Mouse (Mus musculus): ENCODE measurements around the gene Tnfrsf14.

The Tnfrsf14 gene

DNA sequence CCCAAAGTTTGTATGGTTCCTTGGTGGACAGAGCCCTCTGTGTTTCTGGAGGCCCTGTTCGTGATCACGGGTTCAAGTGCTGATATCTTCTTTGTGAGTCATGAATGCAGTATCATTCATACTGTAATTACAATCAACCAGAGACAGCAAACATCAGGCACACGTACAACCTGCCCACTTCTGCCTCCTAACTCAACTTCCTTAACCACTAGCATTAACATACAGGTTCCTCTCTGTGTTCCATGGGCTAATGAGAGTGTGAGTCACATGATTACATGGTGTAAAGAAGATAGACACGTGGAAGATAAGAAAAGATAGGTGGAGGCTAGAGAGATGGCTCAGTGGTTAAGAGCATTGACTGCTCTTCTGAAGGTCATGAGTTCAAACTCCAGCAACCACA is 11.7 kb downstream of the Tnfrsf14 start:
- DNase-seq (ENCODE audit: low read depth, low spot score): no peak

DNA sequence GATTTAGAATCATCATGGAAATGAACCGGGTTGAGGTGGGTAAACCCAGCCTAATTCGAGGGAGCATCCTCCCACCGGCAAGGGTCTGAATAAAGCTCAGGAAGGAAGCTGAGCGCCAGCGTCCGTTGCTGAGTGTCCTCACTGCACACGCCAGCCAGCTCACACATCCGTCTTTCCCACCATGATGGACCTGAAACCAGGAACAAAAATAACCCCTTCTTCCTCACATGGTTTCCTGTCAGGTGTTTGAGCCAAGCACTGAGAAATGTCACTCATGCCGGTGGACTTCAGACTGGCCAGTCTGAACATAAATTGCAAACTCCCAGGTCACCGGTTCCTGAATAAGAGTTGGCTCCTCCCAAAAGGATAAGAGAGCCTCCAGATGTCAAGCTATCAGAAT is 13.1 kb downstream of the Tnfrsf14 start:
- DNase-seq (ENCODE audit: low read depth, low spot score): no peak

DNA sequence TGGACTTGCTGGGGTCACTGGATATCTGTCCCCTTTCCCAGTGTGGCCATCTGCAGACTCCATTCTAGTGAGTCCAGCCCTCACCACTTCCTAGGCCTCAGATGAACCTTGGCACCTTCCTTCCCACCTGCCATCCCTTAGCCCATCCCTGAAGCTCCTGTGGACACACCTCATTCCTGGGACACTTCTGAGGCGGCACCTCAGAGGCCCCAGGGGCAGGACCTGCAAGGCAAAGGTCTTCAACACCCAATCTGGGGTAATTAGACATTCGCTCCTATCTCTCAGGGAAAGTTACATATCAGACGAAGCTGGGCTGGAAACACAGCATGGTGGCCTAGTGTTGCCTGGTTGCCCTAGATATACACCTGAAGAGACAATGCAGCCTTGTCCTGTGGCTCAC is 13.7 kb downstream of the Tnfrsf14 start:
- no peak for DNase-seq (ENCODE audit: low read depth, low spot score)

DNA sequence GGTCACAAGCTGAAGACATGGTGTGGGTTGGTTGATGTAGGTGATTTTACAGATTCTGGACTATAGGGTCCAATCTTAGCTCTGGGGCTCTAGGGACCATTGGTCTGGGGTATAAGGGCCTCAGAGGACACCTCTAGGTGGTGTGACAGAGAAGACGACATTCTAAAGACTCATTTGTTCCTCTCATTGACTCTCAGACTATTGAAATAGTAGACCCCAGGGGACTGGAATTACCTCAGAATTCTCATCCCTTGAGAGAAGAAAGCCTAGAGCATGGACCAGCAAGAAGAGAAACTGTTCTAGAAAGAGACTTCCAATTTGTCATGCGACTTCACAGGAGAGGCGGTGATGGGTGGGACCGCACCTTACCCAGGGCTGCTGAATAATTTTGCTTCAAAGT is 14.1 kb downstream of the Tnfrsf14 start:
- no peak for DNase-seq (ENCODE audit: low read depth, low spot score)

DNA sequence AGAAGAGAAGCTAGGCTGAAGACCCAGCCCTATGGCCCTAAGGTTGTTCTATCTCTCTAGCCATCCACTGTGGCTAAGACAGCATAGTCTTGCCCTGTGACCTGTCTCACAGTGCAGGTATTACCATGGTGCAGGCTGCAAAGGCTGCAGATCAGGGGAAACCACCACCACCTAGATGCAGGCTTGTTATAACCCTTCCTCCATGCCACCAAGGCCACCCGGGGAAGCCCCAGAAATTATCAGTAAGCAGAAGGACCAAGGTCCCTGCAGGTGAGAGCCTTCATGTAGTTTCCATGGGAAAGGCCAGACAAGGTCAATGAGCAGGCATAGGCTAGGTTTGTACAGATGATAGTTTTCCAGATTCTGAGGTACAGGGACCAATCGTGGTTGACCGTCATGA is 14.5 kb downstream of the Tnfrsf14 start:
- no peak for DNase-seq (ENCODE audit: low read depth, low spot score)

DNA sequence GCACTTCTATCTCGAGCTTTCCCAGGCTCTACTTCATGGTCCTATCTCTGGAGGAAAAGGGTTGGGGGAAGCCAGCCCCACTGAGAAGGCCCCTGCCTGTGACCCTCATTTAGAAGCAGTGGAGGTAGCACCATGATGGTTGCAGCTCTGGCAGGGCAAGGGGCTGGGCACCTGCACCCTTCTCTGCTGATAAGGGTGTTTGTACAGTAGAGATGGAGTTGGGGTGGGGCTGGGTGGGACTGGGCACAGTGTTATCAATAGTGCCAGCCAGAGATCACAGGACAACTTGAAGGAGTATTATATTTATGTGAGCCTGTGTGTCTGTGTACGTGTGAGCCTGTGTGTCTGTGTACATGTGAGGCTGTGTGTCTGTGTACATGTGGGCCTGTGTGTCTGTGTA is 16.7 kb downstream of the Tnfrsf14 start:
- DNase-seq (ENCODE audit: low read depth, low spot score): no peak

DNA sequence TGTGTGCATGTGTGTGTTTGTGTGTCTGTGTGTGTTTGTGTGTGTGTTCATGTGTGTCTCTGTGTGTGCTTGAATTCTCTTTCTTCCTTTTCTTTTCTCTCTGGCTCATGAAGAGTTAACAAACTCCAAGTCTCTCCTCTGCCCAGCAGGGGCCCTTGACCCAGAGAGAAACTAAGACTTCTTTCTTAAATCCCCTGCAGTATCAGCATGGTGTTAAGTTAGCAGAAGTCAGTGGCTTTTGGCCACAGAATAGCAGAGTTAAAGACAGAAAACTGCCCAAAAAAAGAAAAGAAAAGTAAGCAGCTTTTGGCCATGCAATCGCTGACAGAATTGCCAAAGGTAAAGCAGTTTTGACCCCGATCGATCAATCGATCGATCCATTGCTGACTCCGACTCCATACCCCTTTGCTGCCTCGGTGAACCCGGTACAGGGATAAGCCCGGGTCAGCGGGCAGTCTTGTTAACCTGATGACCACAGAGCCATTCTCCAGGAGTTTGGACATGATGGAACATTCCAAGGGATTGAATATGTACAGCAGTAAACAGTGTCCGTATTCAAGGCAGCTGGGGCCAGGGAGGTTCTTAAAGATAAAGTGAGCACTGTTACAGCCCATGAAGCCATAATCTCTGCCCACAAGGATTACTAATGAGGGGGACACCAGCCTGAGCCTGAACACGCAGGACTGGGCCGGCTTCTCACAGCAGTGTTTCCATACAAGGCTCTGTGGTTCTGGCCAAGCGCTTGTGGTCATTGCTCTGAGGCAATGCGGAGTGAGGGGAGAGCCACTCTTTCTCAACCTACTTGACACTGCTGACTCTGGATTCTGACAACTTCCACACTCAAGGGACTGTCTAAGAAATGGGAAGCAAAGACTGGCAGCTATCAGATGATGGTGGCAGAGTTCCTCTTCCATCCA is 17.5 kb downstream of the Tnfrsf14 start:
- DNase-seq (ENCODE audit: low read depth, low spot score): no peak

DNA sequence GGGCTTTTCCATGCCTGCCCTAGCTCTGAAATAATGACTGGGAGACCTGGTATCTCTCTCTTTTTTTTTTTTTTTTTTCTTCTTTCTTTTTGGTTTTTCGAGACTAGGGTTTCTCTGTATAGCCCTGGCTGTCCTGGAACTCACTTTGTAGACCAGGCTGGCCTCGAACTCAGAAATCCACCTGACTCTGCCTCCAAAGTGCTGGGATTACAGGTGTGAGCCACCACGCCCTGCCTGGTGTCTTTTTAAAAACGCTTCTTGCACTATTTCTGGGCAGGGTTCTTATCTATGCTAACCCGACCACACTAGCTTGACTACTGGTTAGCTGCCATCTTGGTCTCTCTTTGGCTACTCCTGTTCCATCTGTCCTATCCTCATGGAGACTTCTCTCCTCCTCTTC is 19.9 kb downstream of the Tnfrsf14 start:
- DNase-seq (ENCODE audit: low read depth, low spot score): no peak

DNA sequence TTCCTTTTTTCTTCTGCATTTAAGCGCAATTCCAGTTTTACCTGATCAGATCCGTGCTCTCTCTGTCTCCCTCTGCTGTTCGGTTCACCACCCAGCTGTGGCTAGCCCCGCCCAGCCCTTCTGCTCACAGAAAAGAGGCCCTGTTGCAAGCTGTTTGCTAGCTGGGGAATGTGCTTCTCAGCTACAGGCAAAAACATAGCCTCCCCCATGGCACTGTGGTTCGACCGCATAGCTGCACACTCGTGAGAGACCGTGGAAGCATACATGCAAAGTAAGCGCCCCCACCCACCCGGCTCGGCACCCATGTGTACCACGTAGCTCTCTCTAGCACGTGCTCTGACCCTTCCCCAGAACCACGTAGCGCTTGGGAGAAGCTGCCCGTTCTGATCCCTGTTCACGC is 20.5 kb downstream of the Tnfrsf14 start:
- DNase-seq (ENCODE audit: low read depth, low spot score): peak; percentile 64

DNA sequence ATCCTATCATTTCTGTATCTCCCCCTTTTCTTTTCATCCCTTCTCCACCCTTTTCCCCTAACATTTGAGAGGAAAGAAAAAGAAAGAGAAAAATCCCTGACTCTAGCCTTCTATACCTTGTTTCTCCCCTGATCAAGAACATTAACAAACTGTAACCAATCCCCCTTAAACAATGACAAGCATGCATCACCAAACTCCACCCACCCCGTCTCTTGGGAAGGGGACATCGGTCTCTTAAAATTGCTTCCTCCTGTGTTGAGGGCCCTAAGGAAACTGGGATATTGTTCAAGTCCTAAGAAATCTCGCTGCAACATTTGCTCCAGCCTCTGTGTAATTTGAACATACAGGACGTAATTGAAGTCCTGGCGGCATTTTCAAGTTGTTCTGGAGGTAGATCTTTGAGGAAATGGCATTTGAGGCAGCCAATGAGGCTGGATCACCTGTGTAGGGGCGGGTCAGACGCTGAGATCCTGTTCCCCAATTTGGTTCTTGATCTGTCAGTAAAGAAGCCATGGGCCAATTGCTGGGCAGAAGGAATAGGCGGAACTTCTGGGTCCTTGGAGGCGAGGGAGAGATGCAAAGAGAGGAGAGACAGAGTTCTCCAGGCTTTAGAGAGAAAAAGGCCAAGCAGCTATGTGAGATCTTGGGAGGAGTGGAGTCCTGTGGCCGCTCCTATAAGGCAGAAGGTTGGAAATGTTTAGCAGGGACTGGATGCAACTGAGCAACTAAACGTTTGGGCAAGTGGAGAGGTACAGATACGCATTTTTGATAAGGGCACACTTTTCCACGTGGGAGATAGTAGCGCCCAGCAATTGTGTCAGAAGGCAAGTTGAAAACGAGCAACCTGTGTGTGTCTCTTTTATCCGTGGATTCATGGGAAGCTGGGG is 23.9 kb downstream of the Tnfrsf14 start:
- DNase-seq (ENCODE audit: low read depth, low spot score): peak; percentile 86

DNA sequence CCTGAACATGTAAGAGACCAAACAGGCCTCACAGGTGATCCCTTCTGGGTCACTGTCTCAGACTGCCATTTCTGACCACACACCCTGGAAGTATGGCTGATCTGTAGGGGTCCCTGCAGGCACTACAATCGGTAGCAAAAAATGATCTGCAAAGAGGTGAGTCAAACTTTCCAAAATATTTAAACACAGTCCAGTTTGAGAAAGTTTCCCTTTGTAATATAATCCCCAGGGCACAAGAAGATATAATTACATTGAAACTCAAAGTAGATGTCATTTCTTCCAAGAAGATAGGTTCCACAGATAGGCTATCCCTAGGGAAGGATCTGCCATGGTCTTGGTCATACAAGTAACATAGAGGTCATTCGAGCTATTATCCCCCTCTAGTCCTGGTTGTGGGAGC is 26.0 kb downstream of the Tnfrsf14 start:
- no peak for DNase-seq (ENCODE audit: low read depth, low spot score)

DNA sequence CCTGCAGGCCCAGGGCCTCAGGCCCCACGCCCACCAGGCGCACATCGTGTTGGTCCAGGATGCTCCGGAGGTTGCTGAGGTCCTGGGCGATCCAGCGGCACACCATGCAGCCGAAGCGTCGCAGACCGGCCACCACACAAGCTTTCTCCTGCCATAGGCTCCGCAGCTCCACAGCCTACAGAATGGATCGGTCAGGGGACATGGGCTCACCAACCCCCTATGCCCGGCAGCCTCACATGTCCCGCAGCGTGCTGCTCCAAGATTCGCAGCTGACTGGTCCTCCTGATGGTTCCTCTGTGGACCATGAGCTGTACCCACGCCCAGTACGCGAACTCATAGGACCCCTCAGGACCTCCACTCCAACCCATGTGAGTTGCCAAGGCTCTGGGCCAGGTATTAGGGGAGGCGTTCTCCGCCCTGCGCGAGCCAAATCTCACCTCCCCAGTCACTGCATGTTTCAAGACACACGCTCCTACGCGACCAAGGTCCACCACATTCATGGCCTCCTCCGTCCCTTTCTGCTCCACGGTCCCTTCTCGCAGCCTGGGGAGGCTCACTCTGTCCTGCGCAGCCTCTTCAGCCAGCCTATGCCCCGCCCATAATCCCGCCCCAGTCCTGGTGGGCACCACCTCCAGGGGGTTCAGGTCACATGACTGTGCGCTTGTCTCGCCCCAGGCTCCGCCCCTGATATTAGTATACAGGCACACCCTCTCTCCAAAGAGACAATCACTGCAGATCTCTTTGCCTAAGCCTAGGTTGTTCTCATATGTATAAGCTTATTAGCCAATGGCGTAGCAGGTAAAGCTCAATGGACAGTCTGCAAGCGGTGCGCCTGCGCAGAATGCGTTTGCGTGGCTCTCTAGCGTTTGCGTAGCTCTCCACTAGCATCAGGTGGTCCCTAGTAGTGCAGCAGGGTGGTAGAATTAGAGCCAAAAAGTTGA is 29.6 kb downstream of the Tnfrsf14 start, which contains the start of gene Fam213b:
TSS of gene Fam213b (minus strand) at position 630 of the 941 bp plus-strand sequence.
- peak; percentile 95 for DNase-seq (ENCODE audit: low read depth, low spot score)

DNA sequence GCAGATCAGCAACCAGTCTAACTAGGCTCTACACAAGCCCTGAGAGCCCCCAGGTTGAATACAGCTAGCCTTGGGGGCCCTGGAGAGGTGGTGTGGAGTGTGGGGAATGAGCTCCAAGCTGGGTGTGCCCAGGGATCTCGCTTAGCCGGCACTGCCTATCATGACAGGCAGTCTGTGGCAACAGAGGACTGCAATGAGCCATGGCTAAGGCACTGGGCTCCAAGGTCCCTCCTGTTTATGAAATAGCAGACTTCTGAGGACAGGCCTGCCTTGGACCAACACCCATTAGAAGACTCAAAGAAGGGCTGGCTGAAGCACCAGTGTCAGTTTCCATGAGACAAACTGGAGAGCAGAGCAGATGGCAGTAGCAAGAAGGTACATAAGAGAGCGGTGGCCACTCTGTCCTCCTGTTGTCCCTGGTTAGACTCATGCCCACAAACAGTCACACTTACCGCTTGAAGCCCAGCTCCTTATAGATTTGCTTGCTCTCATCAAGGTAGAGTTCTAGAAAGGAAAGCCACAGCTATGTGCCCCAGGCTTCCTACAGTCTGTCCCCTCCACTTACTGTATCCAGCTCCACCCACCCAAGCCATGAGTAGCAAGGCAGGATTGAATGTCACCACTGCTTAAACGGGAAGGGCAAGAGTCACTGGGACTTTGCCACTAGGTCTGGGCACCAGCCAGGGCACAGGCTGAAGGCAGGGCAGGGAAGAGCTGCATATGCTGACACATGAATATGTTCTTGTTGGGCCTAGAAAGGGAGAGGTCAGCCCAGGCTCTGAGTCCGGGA is 30.5 kb downstream of the Tnfrsf14 start:
- DNase-seq (ENCODE audit: low read depth, low spot score): no peak

DNA sequence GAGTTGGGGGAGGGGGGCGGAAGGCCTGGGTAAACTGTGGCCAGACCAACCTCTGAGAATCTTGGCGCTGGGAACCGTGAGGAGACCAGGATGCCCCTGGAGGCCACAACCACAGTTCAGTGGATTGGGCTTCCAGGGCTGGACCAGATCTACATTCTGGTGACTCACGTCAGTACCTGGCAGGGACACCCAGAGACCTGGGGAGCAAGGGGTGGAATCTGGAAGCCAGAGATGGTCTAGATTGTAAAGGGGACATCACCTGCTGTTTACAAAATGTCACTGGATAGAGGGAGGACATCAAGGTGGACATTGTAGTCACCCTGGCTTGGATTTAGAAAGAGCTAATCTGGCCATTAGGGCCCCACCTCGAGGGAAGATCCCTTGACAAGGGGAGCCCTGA is 32.8 kb downstream of the Tnfrsf14 start:
- DNase-seq (ENCODE audit: low read depth, low spot score): no peak

DNA sequence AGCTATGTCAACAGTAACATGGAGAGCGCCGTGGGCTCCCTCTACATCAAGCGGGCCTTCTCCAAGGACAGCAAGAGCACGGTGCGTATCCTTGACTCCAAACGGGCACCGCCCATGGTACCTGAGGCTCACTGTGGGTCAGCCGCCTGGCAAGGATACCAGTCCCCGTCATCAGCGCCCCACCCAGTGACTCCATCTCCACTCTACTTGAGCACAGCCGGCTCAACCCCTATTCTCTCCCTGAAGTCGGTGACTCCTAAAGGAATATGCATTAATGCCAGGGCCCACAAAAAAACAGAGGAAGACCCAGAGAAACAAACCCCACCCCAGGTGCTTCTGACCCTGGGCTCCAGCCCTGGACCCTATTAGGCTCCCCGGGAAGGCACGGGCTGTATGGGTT is 37.5 kb downstream of the Tnfrsf14 start:
- DNase-seq (ENCODE audit: low read depth, low spot score): no peak

DNA sequence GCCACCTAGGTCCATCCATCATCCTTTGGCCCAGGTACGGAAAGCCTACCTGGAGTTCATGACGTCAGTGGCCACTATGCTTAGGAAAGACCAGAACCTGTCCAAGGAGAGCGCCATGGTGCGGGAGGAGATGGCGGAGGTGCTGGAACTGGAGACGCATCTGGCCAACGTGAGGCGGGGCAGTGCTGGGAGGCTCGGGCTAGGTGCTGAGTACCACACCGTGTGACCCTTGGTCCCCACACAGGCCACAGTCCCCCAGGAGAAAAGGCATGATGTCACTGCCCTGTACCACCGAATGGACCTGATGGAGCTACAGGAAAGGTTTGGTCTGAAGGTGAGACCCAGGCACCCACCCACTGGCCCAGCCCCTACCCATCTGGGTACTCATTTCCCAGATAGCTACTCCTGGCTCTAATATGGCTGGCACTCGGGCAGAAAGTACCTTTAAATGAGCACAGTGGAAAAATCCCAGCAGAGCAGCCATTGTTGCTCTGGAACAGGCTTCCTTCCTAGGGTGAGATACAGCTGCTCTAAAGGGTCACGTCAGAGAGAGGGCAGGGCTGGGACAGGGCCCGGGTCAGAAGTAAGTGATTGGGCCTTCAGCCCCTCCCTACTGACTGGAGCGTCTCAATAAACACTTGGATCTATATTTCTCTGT is 40.6 kb downstream of the Tnfrsf14 start:
- DNase-seq (ENCODE audit: low read depth, low spot score): no peak

DNA sequence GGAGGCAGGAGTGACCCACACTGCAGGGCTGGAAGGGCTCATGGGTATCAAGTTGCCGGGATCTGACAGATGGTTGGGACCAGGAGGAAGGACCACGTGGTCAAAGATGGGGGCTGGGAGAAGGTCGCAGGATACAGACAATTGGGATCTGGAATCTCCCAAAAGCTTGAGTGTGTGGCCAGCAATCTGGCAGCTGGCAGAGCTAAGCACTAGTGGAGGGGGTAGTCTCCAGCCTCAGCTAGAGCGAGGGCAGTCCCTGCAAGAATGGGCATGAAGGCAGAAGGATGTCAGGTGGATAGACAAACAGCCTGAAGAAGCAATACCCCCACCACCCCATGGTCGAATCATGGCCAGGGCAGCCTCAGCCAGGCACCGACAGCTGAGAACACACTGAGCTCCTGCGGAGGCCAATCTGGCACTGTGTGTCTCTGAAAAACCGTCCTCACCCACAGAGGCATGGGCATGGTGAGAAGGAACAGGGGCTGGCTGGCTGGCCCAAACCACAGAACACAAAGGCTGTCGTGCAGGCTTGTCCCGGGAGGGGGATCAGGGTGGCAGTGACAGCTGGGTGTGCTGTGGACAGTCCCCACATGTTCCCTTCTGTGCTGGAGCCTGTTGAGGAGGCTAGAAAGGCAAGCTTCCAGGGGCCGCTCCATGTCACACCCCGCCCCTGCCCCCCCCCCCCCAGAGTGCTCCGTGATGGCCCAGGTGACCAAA is 41.3 kb downstream of the Tnfrsf14 start:
- DNase-seq (ENCODE audit: low read depth, low spot score): no peak

DNA sequence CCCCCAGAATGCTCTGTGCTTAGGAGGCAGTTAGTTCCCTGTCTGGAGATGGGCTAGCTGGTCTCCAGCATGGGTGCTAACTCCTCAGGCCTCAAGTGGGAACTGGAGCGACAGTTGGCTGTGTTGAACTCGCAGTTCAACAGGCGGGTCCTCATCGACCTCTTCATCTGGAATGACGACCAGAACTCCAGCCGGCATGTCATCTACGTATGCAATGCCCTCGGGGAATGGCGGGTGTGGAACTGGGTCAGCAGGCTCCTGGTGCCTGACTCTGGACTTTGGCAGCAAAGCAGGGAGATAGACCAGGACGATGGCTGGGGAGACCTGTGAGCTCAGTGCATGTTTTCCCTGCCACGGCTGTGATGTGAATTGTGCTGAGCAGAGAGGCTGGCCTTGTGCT is 42.9 kb downstream of the Tnfrsf14 start:
- DNase-seq (ENCODE audit: low read depth, low spot score): no peak

DNA sequence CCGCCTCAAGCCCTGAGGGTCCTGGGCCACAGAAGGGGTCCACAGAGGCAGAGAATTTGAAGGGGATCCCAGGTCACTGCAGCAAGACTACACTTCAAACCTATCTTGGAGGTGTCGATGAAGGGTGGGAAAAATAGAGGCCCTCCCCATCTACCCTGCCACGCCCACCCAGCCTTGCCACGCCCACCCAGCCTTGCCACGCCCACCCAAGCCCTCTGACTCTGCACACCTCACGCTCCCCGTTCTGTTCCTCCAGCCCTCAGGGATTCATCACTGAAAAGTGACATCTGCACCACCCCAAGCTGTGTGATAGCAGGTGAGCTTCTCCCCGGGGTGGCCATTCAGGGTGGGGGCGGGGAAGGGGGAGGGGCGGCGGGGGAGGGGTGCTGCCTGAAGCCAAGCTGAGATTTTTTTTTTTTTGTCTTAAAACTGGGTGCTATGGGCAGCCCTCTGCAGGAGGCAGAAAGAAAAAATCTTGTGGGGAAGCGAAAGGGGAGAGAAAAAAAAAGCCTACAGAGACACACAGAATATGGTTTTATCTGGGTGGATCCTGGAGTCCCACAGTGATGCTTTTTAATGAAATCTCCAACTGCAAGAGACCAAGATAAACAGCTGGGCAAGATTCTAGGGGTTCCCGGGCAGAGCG is 46.2 kb downstream of the Tnfrsf14 start:
- no peak for DNase-seq (ENCODE audit: low read depth, low spot score)

Measured in telencephalon, adult 2 months (tissue).